Mouse (Mus musculus) spleen, adult 2 months (tissue): ENCODE results near the gene Pde6h.

Experiments
- CTCF ChIP-seq: fragments of 200-500 bp; IDR thresholded peaks from 2 replicates; pipeline ENCODE4 v1.5.1; 2011; ENCODE audit warnings: mild to moderate bottlenecking, inconsistent platforms; ENCODE audit not compliant: insufficient read depth, insufficient read length, insufficient replicate concordance; ENCODE audit errors: extremely low read depth
- POLR2A ChIP-seq: fragments of 200-500 bp; IDR thresholded peaks from 2 replicates; pipeline ENCODE4 v1.6.1; 2011; ENCODE audit warnings: low read depth, low read length, inconsistent platforms

DNA sequence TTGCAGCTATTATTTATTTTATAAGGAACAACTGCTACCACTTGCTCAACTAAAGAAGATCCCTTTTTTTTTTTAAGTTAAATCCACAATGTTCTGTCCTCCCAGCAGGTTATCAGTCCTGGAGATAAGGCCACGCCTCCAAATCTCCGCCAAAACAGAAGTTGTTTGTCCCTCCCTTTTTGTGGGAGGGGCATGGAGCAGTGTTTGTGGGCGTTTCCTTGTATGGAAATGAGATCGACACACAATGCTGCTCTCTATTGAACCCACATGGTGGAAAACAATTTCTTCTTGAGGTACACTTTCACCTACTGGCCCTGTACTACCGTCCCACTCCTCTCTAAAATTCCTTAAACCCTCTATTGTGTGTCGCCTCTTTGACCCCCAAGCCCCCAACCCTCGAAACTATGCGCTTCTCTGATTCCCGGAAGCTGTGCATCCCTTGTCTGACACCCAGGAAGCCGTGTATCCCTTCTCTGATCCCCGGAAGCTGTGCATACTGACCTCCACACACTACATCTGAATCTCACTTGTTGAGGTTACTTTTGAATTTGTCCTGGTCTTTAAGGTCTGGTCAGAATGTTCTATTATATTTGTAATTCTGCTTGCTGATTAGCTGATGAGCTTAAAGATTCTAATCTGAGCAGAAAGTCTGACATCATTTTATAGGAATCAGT lies 66.3 kb downstream of the Pde6h start:
- TF ChIP-seq POLR2A (no peak), CTCF (no peak)
